Comparison of ENCODE assay signal across 16 mouse cellular contexts in genomic region chr8:81766033-81766432, GRCm38 (mm10).
DNase-seq lines count a peak whose midpoint lies in the region; ATAC-seq lines count a peak whose summit lies in the region.
"Had no signal": no experiment of that assay in that cellular context is flagged by ENCODE, and none has a peak within 500 bp of the region (broad histone marks: within the 10 kb centered on the region; RNA-seq: fewer than 3 reads in every experiment).

No protein-coding gene starts in this region.

- H3K4me3 ChIP-seq in embryonic facial prominence, embryonic 10.5 days: no peak overlapping the region
- no peak overlapping the region for H3K4me3 ChIP-seq in liver, embryonic 13.5 days (replicated peaks)

- no peaks in the 10 kb centered on the region for H3K9me3 ChIP-seq in embryonic facial prominence, embryonic 10.5 days
- H3K9me3 ChIP-seq in liver, embryonic 13.5 days (replicated peaks): no peaks in the 10 kb centered on the region

- no peak overlapping the region for H3K9ac ChIP-seq in liver, embryonic 13.5 days
- H3K9ac ChIP-seq: hindbrain, embryonic 14.5 days; lung, embryonic 14.5 days had no signal

- no peak for DNase-seq in embryonic facial prominence, embryonic 10.5 days (ENCODE audit: low spot score)
- peak; percentile 8 for DNase-seq in liver, embryonic 13.5 days
- DNase-seq in thymus, postnatal 10 days (ENCODE audit: low spot score in 2 of 2): peak; percentile 30 to 35
- no peak for DNase-seq in frontal cortex, postnatal 36 days (ENCODE audit: low spot score in 2 of 2)
- DNase-seq in kidney, adult 11 months: no peak
- no peak for DNase-seq in neural tube, embryonic 10.5 days (ENCODE audit: extremely low spot score, low spot score)
- no peak for DNase-seq in lung, postnatal 14 days
- DNase-seq: cerebellum, adult 11-12 months; kidney, adult 18-20 months; kidney, postnatal 25 days; lung, embryonic 14.5 days; retina, postnatal 1 day had no signal

- peak; percentile 18 for ATAC-seq in CD4-positive, CD25-positive, alpha-beta regulatory T cell, adult 4 months
- ATAC-seq in liver, embryonic 13.5 days (ENCODE audit: low read depth): peak; percentile 80
- ATAC-seq: forebrain, embryonic 14.5 days; Patski had no signal

- WGBS in embryonic facial prominence, embryonic 10.5 days: 66% methylated on average over 5 of the region's 5 CpGs
- 18% methylated on average over 5 of the region's 5 CpGs for WGBS in liver, embryonic 13.5 days (ENCODE audit: insufficient replicate concordance)

- no peak overlapping the region for H3K4me2 ChIP-seq in liver, embryonic 13.5 days
- H3K4me2 ChIP-seq: hindbrain, embryonic 14.5 days; lung, embryonic 14.5 days had no signal

- H3K27me3 ChIP-seq in embryonic facial prominence, embryonic 10.5 days (replicated peaks; ENCODE audit: low read depth, poor library complexity, severe bottlenecking): no peaks in the 10 kb centered on the region
- no peaks in the 10 kb centered on the region for H3K27me3 ChIP-seq in liver, embryonic 13.5 days

- no peaks in the 10 kb centered on the region for H3K36me3 ChIP-seq in embryonic facial prominence, embryonic 10.5 days (replicated peaks)
- H3K36me3 ChIP-seq in liver, embryonic 13.5 days: no peaks in the 10 kb centered on the region

- peak overlapping the region; percentile 86 for H3K27ac ChIP-seq in embryonic facial prominence, embryonic 10.5 days (replicated peaks)
- H3K27ac ChIP-seq in liver, embryonic 13.5 days: no peak overlapping the region; the same call in 1 of the 2 replicates
- H3K27ac ChIP-seq: hindbrain, embryonic 14.5 days had no signal

- H3K4me1 ChIP-seq in embryonic facial prominence, embryonic 10.5 days: peaks cover 52% of the 10 kb centered on the region
- peaks cover 29% of the 10 kb centered on the region for H3K4me1 ChIP-seq in liver, embryonic 13.5 days (replicated peaks)

Comparison
In these comparisons a context has a peak if more than half of its experiments do, and no peak if none do; other contexts are left out.
1. DNase-seq: peak in liver, embryonic 13.5 days (single experiment) and thymus, postnatal 10 days (2 of 2); none in embryonic facial prominence, embryonic 10.5 days (single experiment), frontal cortex, postnatal 36 days (0 of 2), kidney, adult 11 months (single experiment), neural tube, embryonic 10.5 days (single experiment) and lung, postnatal 14 days (single experiment).